Mouse (Mus musculus): ENCODE measurements at regions not wholly inside any gene's neighbourhood (a gene's known extent, or its start where the extent isn't known, plus 50 kb on each side); places are given as distances from the start of the nearest gene placed in this dataset.

GRCm38 (mm10) chr1:98192671-98193070 lies 97.2 kb upstream of the Pam start:
- no peak for DNase-seq (ENCODE audit: low spot score)

GRCm38 (mm10) chr1:98192044-98192484 lies 96.6 kb upstream of the Pam start:
- DNase-seq (ENCODE audit: low spot score), result peak; percentile 24

- no peak for DNase-seq (ENCODE audit: low spot score)
These were observed 95.9 kb upstream of the Pam start for GRCm38 (mm10) chr1:98191331-98191730.

GRCm38 (mm10) chr1:98190741-98191140 lies 95.3 kb upstream of the Pam start:
- DNase-seq (ENCODE audit: low spot score), result peak; percentile 47

- DNase-seq (ENCODE audit: low spot score), result peak; percentile 85
These were observed 94.6 kb upstream of the Pam start for GRCm38 (mm10) chr1:98189991-98190471.

GRCm38 (mm10) chr1:98180372-98180771 lies 84.9 kb upstream of the Pam start:
- DNase-seq (ENCODE audit: low spot score), result no peak

- peak; percentile 66 for DNase-seq (ENCODE audit: low spot score)
These were observed 83.6 kb upstream of the Pam start for GRCm38 (mm10) chr1:98179030-98179429.

- no peak for DNase-seq (ENCODE audit: low spot score)
These were observed 79.3 kb upstream of the Pam start for GRCm38 (mm10) chr1:98174811-98175132.

GRCm38 (mm10) chr1:98173907-98174810 lies 78.7 kb upstream of the Pam start:
- peak; percentile 22 for DNase-seq (ENCODE audit: low spot score)

- DNase-seq (ENCODE audit: low spot score), result no peak
These were observed 78.0 kb upstream of the Pam start for GRCm38 (mm10) chr1:98173431-98173830.

GRCm38 (mm10) chr1:98171291-98171690 lies 75.8 kb upstream of the Pam start:
- DNase-seq (ENCODE audit: low spot score), result no peak

- no peak for DNase-seq (ENCODE audit: low spot score)
These were observed 73.9 kb upstream of the Pam start for GRCm38 (mm10) chr1:98169352-98169751.

- no peak for DNase-seq (ENCODE audit: low spot score)
These were observed 72.4 kb upstream of the Pam start for GRCm38 (mm10) chr1:98167800-98168199.

- no peak for DNase-seq (ENCODE audit: low spot score)
These were observed 67.1 kb upstream of the Pam start for GRCm38 (mm10) chr1:98162639-98162927.

- DNase-seq (ENCODE audit: low spot score), result no peak
These were observed 66.6 kb upstream of the Pam start for GRCm38 (mm10) chr1:98161882-98162638.

GRCm38 (mm10) chr1:98158969-98159368 lies 63.5 kb upstream of the Pam start:
- no peak for DNase-seq (ENCODE audit: low spot score)

- DNase-seq (ENCODE audit: low spot score), result no peak
These were observed 51.9 kb upstream of the Pam start for GRCm38 (mm10) chr1:98147361-98147760.

All from retina, embryonic 14.5 days (tissue).